Comparison of ENCODE assay signal across 25 mouse cellular contexts in genomic region chr13:57255920-57256319, GRCm38 (mm10).
DNase-seq lines count a peak whose midpoint lies in the region; ATAC-seq and TF ChIP-seq lines count a peak whose summit lies in the region.
"Had no signal": no experiment of that assay in that cellular context is flagged by ENCODE, and none has a peak within 500 bp of the region (broad histone marks: within the 10 kb centered on the region; RNA-seq: fewer than 3 reads in every experiment).

No protein-coding gene starts in this region.

- H3K27me3 ChIP-seq in neural tube, embryonic 15.5 days (replicated peaks) = no peaks in the 10 kb centered on the region
- H3K27me3 ChIP-seq: forebrain, embryonic 12.5 days; heart, embryonic 13.5 days; hindbrain, embryonic 13.5 days; limb, embryonic 12.5 days; liver, embryonic 13.5 days had no signal

- H3K4me2 ChIP-seq in neural tube, embryonic 15.5 days = no peak overlapping the region
- H3K4me2 ChIP-seq: forebrain, embryonic 12.5 days; heart, embryonic 13.5 days; hindbrain, embryonic 13.5 days; limb, embryonic 12.5 days; liver, embryonic 13.5 days; lung, embryonic 14.5 days had no signal

- H3K9ac ChIP-seq in neural tube, embryonic 15.5 days (replicated peaks) = no peak overlapping the region
- H3K9ac ChIP-seq: forebrain, embryonic 12.5 days; heart, embryonic 13.5 days; hindbrain, embryonic 13.5 days; limb, embryonic 12.5 days; liver, embryonic 13.5 days; lung, embryonic 14.5 days had no signal

- ATAC-seq in erythroid progenitor cell, adult 5-6 weeks (replicated peaks; ENCODE audit: low FRiP score, poor library complexity, severe bottlenecking) = no peak
- ATAC-seq in neural tube, embryonic 15.5 days (ENCODE audit: low FRiP score) = no peak
- ATAC-seq: activated CD4-positive, CD25-positive, alpha-beta regulatory T cell, adult 4 months; midbrain, embryonic 16.5 days had no signal

- no peaks in the 10 kb centered on the region for H3K36me3 ChIP-seq in neural tube, embryonic 15.5 days
- H3K36me3 ChIP-seq: embryonic facial prominence, embryonic 10.5 days; forebrain, embryonic 12.5 days; G1E; heart, embryonic 13.5 days; hindbrain, embryonic 13.5 days; limb, embryonic 12.5 days; liver, embryonic 13.5 days had no signal

- H3K4me1 ChIP-seq in neural tube, embryonic 15.5 days = peaks cover 4% of the 10 kb centered on the region; the same call in 1 of the 2 replicates
- H3K4me1 ChIP-seq: limb, embryonic 12.5 days; liver, embryonic 13.5 days had no signal

- H3K27ac ChIP-seq in layer of hippocampus, adult 2 months = no peak overlapping the region
- H3K27ac ChIP-seq in neural tube, embryonic 15.5 days (replicated peaks) = no peak overlapping the region
- H3K27ac ChIP-seq: embryonic facial prominence, embryonic 10.5 days; forebrain, embryonic 12.5 days; gastrocnemius, adult 2 months; heart, embryonic 13.5 days; hindbrain, embryonic 13.5 days; limb, embryonic 12.5 days; liver, embryonic 13.5 days had no signal

- TF ChIP-seq CTCF in layer of hippocampus, adult 2 months (conservative IDR thresholded peaks at IDR 0.05) = no peak

- no peak overlapping the region for H3K4me3 ChIP-seq in layer of hippocampus, adult 2 months
- H3K4me3 ChIP-seq in neural tube, embryonic 15.5 days (replicated peaks) = no peak overlapping the region
- H3K4me3 ChIP-seq: embryonic facial prominence, embryonic 10.5 days; forebrain, embryonic 12.5 days; gastrocnemius, adult 2 months; heart, embryonic 13.5 days; hindbrain, embryonic 13.5 days; limb, embryonic 12.5 days; liver, embryonic 13.5 days had no signal

- DNase-seq in layer of hippocampus, adult 2 months (ENCODE audit: low spot score in 2 of 2) = peak; percentile 35 to 44
- no peak for DNase-seq in layer of hippocampus, postnatal 10 days (ENCODE audit: low spot score in 2 of 2)
- peak; percentile 68 to 80 for DNase-seq in frontal cortex, postnatal 36 days (ENCODE audit: low spot score in 2 of 2)
- peak; percentile 28 to 71 for DNase-seq in left cerebral cortex, adult 9 months (ENCODE audit: low spot score in 2 of 2)
- DNase-seq in right cerebral cortex, postnatal 25 days = peak; percentile 69
- DNase-seq in cerebellum, adult 18-20 months = no peak
- DNase-seq: adrenal gland, postnatal 14 days; cerebellum, adult 11 months; gastrocnemius, adult 2 months; kidney, adult 8-10 months; kidney, postnatal 36 days; liver, embryonic 13.5 days; lung, embryonic 14.5 days; lung, postnatal 36 days; retina, postnatal 1 day had no signal

- 89% methylated on average over 11 of the region's 11 CpGs for WGBS in neural tube, embryonic 15.5 days

- no peaks in the 10 kb centered on the region for H3K9me3 ChIP-seq in neural tube, embryonic 15.5 days (replicated peaks)
- H3K9me3 ChIP-seq: forebrain, embryonic 12.5 days; heart, embryonic 13.5 days; hindbrain, embryonic 13.5 days; limb, embryonic 12.5 days; liver, embryonic 13.5 days had no signal

Comparison
In these comparisons a context has a peak if more than half of its experiments do, and no peak if none do; other contexts are left out.
1. DNase-seq: peak in layer of hippocampus, adult 2 months (2 of 2), frontal cortex, postnatal 36 days (2 of 2), left cerebral cortex, adult 9 months (2 of 2) and right cerebral cortex, postnatal 25 days (single experiment); none in layer of hippocampus, postnatal 10 days (0 of 2) and cerebellum, adult 18-20 months (0 of 2).